Mouse (Mus musculus): ENCODE results near the gene Rad51c. TPM values are rescaled to one million over a fixed set of nuclear protein-coding genes. Genes with fewer than 3 reads are reported as not detected.
"Not testable (repeated sequence)": the region's sequence is repeated elsewhere in the genome, so short reads cannot be mapped to it uniquely, and the experiment has no call there.

Gene Rad51c
- polyA plus RNA-seq, 1 experiment from 2014 or later, result 3.8 TPM

GRCm38 (mm10) chr11:87426450-87427250, 21.9 kb upstream of the Rad51c start:
- peak; percentile 92 for ATAC-seq
- WGBS, result under 1% methylated on average over 22 of the region's 24 CpGs

DNA sequence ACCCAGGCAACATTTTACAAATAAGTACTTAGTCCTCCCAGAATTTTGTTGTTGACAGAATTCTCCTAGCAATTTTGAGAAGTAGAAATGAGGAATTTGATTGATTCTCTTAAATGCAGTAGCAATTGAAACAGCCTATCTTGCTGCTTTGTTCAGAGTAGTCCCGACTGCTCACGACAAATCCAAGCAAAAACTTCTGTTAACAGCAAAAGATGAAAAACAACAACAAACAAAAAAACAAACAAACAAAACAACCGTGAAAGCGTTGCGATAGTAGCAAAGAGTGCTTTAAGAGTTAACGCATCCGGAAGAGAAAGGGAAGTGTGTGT, 21.3 kb upstream of the Rad51c start:
- Histone ChIP-seq H3K4me3 (ENCODE audit: low read length) (peak overlapping the region; percentile 39), H3K27me3 (replicated peaks; ENCODE audit: control insufficient read depth, insufficient read depth, low read length) (no peaks in the 10 kb centered on the region), H3K4me1 (ENCODE audit: control insufficient read depth, insufficient read depth, low read depth, low read length) (peaks cover 12% of the 10 kb centered on the region), H3K9ac (ENCODE audit: low read depth, low read length) (peak overlapping the region; percentile 47; the same call in 1 of the 2 replicates), H3K4me2 (ENCODE audit: low read length) (peak overlapping the region; percentile 64), H3K27ac (ENCODE audit: low read depth, low read length) (peak overlapping the region; percentile 55), H3K36me3 (ENCODE audit: control insufficient read depth, insufficient read depth, low read length) (no peaks in the 10 kb centered on the region), H3K9me3 (ENCODE audit: control insufficient read depth, low read length) (no peaks in the 10 kb centered on the region)
- 0% methylated on average over 7 of the region's 7 CpGs for WGBS
- no peak; the same call in 1 of the 2 replicates for ATAC-seq

More at GRCm38 (mm10) chr11:87426450-87427250, 21.9 kb upstream of the Rad51c start:
- not testable (repeated sequence) for H3K27me3 ChIP-seq (replicated peaks; ENCODE audit: control insufficient read depth, insufficient read depth, low read length); H3K9me3 ChIP-seq (ENCODE audit: control insufficient read depth, low read length); H3K36me3 ChIP-seq (ENCODE audit: control insufficient read depth, insufficient read depth, low read length)
- H3K9ac ChIP-seq (ENCODE audit: low read depth, low read length), result peak overlapping the region; percentile 47; the same call in 1 of the 2 replicates
- peak overlapping the region; percentile 67 for H3K27ac ChIP-seq (ENCODE audit: low read depth, low read length)
- peak overlapping the region; percentile 39 for H3K4me3 ChIP-seq (ENCODE audit: low read length)
- peaks cover 12% of the 10 kb centered on the region for H3K4me1 ChIP-seq (ENCODE audit: control insufficient read depth, insufficient read depth, low read depth, low read length)
- peak overlapping the region; percentile 64 for H3K4me2 ChIP-seq (ENCODE audit: low read length)

DNA sequence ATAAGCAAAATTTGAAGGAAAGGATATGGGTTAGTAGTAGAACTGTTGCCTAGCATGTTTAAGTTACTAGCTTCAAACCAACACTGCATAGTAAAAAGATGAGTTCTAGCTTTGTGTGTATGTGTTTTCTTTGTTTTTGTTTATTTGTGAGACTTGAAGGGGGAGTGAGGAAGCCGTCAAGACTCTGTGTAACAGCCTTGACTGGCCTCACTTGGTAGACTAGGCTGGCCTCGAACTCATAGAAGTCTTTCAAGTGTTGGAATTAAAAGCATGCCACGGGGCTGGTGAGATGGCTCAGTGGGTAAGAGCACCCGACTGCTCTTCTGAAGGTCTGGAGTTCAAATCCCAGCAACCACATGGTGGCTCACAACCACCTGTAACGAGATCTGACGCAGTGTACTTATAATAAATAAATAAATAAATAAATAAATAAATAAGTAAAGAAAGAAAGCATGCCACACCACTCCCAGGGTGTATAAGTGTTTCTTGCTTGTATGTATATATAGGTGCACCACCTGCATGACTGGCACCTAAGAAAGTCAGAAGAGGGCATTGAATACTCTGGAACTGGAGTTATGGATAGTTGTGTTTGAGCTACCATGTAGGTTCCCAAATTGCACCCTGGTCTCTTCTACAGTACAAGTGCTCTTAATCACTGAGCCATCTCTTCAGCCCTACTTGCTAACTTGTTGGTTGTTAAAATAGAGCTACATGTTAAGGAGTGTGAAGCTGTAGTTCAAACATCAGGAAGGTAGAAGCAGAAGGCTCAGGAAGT, 19.0 kb upstream of the Rad51c start:
- Histone ChIP-seq H3K9ac (ENCODE audit: low read depth, low read length) (no peak overlapping the region), H3K9me3 (ENCODE audit: control insufficient read depth, low read length) (no peaks in the 10 kb centered on the region), H3K4me2 (ENCODE audit: low read length) (no peak overlapping the region), H3K36me3 (ENCODE audit: control insufficient read depth, insufficient read depth, low read length) (no peaks in the 10 kb centered on the region), H3K4me1 (ENCODE audit: control insufficient read depth, insufficient read depth, low read depth, low read length) (peaks cover 12% of the 10 kb centered on the region), H3K27me3 (replicated peaks; ENCODE audit: control insufficient read depth, insufficient read depth, low read length) (no peaks in the 10 kb centered on the region), H3K27ac (ENCODE audit: low read depth, low read length) (peak overlapping the region; percentile 80; the same call in 1 of the 2 replicates), H3K4me3 (ENCODE audit: low read length) (no peak overlapping the region)
- ATAC-seq, result no peak
- WGBS, result 52% methylated on average over 6 of the region's 6 CpGs

DNA sequence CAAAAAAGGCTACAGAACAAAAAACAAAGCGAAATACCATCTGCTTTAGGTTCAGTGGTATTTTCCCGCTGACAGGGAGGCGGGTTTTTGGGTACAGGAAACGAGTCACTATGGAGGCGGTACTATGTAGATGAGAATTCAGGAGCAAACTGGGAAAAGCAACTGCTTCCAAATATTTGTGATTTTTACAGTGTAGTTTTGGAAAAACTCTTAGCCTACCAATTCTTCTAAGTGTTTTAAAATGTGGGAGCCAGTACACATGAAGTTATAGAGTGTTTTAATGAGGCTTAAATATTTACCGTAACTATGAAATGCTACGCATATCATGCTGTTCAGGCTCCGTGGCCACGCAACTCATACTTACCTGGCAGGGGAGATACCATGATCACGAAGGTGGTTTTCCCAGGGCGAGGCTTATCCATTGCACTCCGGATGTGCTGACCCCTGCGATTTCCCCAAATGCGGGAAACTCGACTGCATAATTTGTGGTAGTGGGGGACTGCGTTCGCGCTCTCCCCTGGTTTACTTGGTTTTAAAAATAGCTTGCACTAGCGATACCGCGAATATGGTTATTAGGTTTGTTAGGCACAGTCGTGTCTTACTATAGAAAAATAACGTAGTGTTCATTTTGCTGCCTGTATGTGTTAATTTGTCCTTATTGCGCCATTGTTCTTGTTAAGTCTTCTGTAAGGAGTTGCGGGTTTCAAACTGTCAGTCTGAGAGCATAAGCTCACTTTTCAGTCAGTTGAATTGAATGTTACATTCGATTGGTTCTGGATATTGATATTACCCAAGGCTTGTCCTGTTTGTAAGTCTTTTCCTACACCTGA, 18.0 kb upstream of the Rad51c start:
- H3K36me3 ChIP-seq (ENCODE audit: control insufficient read depth, insufficient read depth, low read length), result no peaks in the 10 kb centered on the region
- H3K27ac ChIP-seq (ENCODE audit: low read depth, low read length), result peak overlapping the region; percentile 84
- no peaks in the 10 kb centered on the region for H3K27me3 ChIP-seq (replicated peaks; ENCODE audit: control insufficient read depth, insufficient read depth, low read length)
- H3K4me1 ChIP-seq (ENCODE audit: control insufficient read depth, insufficient read depth, low read depth, low read length), result peaks cover 12% of the 10 kb centered on the region
- peak overlapping the region; percentile 60 for H3K9ac ChIP-seq (ENCODE audit: low read depth, low read length)
- no peaks in the 10 kb centered on the region for H3K9me3 ChIP-seq (ENCODE audit: control insufficient read depth, low read length)
- WGBS, result under 1% methylated on average over 24 of the region's 26 CpGs
- peak overlapping the region; percentile 72 for H3K4me2 ChIP-seq (ENCODE audit: low read length)
- peak; percentile 88 for ATAC-seq
- H3K4me3 ChIP-seq (ENCODE audit: low read length), result peak overlapping the region; percentile 38

DNA sequence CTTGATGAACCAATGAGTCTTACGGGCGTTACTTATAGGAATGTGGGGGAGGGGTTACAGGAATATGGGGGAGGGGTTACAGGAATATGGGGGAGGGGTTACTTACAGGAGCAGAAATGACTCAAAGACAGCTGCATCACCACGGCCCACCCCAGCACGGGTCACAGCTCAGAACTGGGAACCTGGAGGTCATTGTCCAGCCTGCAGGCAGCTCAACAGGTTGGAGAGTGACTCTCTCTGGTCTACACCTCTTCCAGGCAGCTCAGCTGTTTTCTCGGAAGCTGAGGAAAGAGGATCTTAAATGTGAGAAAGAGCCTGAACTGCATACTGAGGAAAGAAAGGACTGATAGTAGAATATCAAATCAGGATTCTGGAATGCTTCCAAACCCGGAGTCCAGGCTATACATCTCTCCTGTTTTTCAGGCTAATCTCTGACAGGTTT, 17.0 kb upstream of the Rad51c start:
- Histone ChIP-seq H3K9me3 (ENCODE audit: control insufficient read depth, low read length) (no peaks in the 10 kb centered on the region), H3K9ac (ENCODE audit: low read depth, low read length) (peak overlapping the region; percentile 60), H3K27ac (ENCODE audit: low read depth, low read length) (peak overlapping the region; percentile 84), H3K36me3 (ENCODE audit: control insufficient read depth, insufficient read depth, low read length) (no peaks in the 10 kb centered on the region), H3K4me2 (ENCODE audit: low read length) (peak overlapping the region; percentile 72), H3K4me3 (ENCODE audit: low read length) (peak overlapping the region; percentile 38), H3K27me3 (replicated peaks; ENCODE audit: control insufficient read depth, insufficient read depth, low read length) (no peaks in the 10 kb centered on the region), H3K4me1 (ENCODE audit: control insufficient read depth, insufficient read depth, low read depth, low read length) (peaks cover 12% of the 10 kb centered on the region)
- WGBS, result 29% methylated on average over 6 of the region's 6 CpGs
- ATAC-seq, result no peak

DNA sequence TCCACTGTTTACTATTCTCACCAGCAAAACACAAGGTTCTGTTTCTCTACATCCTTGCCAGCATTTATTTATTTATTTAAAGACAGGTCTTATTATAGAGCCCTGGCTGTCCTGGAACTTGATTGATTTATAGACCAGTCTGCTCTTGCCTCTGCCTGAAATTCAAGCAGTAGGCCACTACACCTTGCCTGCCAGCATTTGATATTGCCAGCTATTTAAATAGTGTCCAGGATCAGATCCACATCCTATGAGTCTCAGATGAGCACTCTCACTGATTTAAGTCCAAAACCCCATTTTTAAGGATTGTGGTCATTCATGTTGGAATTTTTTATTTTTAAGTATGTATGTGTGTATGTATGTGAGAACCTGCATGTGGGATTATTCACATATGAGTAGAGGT, 16.1 kb upstream of the Rad51c start:
- Histone ChIP-seq H3K27me3 (replicated peaks; ENCODE audit: control insufficient read depth, insufficient read depth, low read length) (no peaks in the 10 kb centered on the region), H3K27ac (ENCODE audit: low read depth, low read length) (no peak overlapping the region), H3K4me2 (ENCODE audit: low read length) (no peak overlapping the region), H3K36me3 (ENCODE audit: control insufficient read depth, insufficient read depth, low read length) (no peaks in the 10 kb centered on the region), H3K9ac (ENCODE audit: low read depth, low read length) (no peak overlapping the region), H3K4me1 (ENCODE audit: control insufficient read depth, insufficient read depth, low read depth, low read length) (peaks cover 12% of the 10 kb centered on the region), H3K9me3 (ENCODE audit: control insufficient read depth, low read length) (no peaks in the 10 kb centered on the region), H3K4me3 (ENCODE audit: low read length) (no peak overlapping the region)
- no peak for ATAC-seq

- no peak overlapping the region for H3K4me2 ChIP-seq (ENCODE audit: low read length)
- H3K27me3 ChIP-seq (replicated peaks; ENCODE audit: control insufficient read depth, insufficient read depth, low read length), result no peaks in the 10 kb centered on the region
- no peaks in the 10 kb centered on the region for H3K4me1 ChIP-seq (ENCODE audit: control insufficient read depth, insufficient read depth, low read depth, low read length)
- H3K4me3 ChIP-seq (ENCODE audit: low read length), result no peak overlapping the region
- no peak for ATAC-seq
- H3K9ac ChIP-seq (ENCODE audit: low read depth, low read length), result no peak overlapping the region
- no peak overlapping the region for H3K27ac ChIP-seq (ENCODE audit: low read depth, low read length)
- no peaks in the 10 kb centered on the region for H3K9me3 ChIP-seq (ENCODE audit: control insufficient read depth, low read length)
- WGBS, result 65% methylated on average over 5 of the region's 5 CpGs
- H3K36me3 ChIP-seq (ENCODE audit: control insufficient read depth, insufficient read depth, low read length), result no peaks in the 10 kb centered on the region
Observed at GRCm38 (mm10) chr11:87416120-87416519, 11.4 kb upstream of the Rad51c start.

DNA sequence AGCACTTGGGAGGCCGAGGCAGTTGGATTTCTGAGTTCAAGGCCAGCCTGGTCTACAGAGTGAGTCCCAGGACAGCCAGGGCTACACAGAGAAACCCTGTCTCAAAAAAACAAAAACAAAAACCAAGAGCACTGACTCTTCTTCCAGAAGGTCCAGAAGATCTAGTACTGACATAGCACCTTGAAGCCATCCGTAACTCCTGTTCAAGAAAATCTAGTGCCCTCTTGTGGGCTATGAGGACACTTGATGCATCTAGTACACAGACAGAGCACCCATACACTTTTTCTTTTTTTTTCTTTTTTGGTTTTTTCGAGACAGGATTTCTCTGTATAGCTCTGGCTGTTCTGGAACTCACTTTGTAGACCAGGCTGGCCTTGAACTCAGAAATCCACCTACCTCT, 8.7 kb upstream of the Rad51c start:
- not testable (repeated sequence) for H3K9me3 ChIP-seq (ENCODE audit: control insufficient read depth, low read length); ATAC-seq; H3K4me3 ChIP-seq (ENCODE audit: low read length); H3K27ac ChIP-seq (ENCODE audit: low read depth, low read length); H3K36me3 ChIP-seq (ENCODE audit: control insufficient read depth, insufficient read depth, low read length); H3K4me2 ChIP-seq (ENCODE audit: low read length); H3K27me3 ChIP-seq (replicated peaks; ENCODE audit: control insufficient read depth, insufficient read depth, low read length); H3K9ac ChIP-seq (ENCODE audit: low read depth, low read length); H3K4me1 ChIP-seq (ENCODE audit: control insufficient read depth, insufficient read depth, low read depth, low read length)
- 70% methylated on average over 3 of the region's 3 CpGs for WGBS

Measured in hindbrain, embryonic 16.5 days (tissue).